Mouse (Mus musculus) embryonic fibroblast, embryonic 13.5 days (primary cell): ENCODE measurements around the gene Set.

Experiments
- CTCF ChIP-seq: IDR thresholded peaks from 2 replicates; pipeline ENCODE4 v1.5.1; 2011; ENCODE audit warnings: mild to moderate bottlenecking, control low read depth, low read length, moderate library complexity, borderline replicate concordance; ENCODE audit not compliant: insufficient read depth
- POLR2A ChIP-seq: IDR thresholded peaks from 2 replicates; pipeline ENCODE4 v1.6.1; 2011; ENCODE audit warnings: low read depth, mild to moderate bottlenecking, control low read depth, low read length, moderate library complexity

DNA sequence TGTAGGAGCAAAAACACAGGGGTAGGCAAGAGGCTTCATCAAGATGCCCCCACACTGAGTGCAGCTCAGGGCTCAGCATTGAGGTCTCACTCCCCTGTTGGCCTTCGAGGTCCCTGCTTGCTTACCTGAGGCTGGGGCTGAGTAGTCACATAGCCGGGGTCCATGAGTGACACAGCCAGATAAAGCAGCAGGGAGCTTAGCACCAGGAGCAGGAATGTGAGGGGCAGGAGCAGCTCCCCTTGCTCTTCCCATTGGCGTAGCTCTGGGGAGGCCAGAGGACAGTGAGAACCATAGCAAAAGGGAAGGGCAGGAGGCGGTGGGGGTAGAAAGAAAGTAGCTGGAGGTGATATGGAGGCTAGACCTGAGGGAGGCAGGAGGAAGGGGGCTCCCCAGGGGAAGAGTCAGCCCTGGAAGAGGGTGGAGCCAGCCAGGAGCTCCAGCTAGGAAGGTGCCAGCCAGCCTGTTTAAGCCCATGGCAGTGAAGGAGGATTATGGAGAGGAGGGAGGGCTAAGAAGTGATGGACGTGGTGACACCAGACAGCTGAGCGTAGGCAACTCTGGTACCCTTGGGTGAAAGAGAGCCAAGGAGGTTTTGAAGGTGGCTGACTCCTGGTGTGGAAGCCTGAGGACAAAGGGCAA lies 35.2 kb downstream of the Set start:
- no peak for TF ChIP-seq CTCF
- 0 out of 2 replicates have a peak, but pooled peaks have one; percentile 4 for TF ChIP-seq POLR2A
